In the genomic region with DNA sequence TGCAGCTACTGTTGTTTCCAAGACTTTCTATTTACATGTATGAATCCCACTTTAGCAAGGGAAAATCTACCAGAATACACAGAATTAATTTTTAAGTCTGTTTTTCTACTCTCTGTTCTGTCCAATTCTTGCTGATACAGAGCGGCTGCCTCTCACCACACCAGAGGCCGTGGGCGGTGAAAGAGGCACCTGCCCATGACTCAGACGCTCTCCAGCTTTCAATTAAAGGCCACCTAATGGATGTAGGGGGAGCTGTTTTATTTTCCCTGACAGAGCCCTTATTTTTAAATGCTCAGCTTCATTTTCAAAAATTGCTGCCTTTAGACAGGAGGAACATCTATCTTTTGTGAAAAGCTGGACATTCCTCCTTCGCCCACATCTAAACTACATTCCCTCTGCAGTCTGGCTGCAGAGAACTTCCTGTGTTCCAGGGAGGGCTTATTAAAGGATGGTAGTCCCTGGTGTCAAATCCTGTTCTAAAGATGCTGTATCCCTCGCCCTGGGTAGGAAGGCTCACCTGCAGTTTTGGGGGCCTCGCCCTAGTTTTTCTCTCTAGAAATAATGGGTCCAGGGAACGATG, we compare ENCODE assay signal across 12 mouse cellular contexts.
DNase-seq lines count a peak whose midpoint lies in the region; ATAC-seq and TF ChIP-seq lines count a peak whose summit lies in the region.
"Had no signal": no experiment of that assay in that cellular context is flagged by ENCODE, and none has a peak within 500 bp of the region (broad histone marks: within the 10 kb centered on the region; RNA-seq: fewer than 3 reads in every experiment).

No protein-coding gene starts in this region.

- TF ChIP-seq EP300 in lung, postnatal 0 days (IDR thresholded peaks at IDR 0.05), result no peak

- no peak overlapping the region for H3K4me2 ChIP-seq in lung, postnatal 0 days (replicated peaks; ENCODE audit: low read depth, low read length)
- H3K4me2 ChIP-seq: forebrain, embryonic 15.5 days had no signal

- H3K4me1 ChIP-seq in lung, postnatal 0 days (ENCODE audit: insufficient read depth, low read depth, low read length), result no peaks in the 10 kb centered on the region

- no peak for TF ChIP-seq CTCF in lung, postnatal 0 days (IDR thresholded peaks at IDR 0.05)

- ATAC-seq in lung, postnatal 0 days, result no peak
- ATAC-seq: forebrain, embryonic 15.5 days had no signal

- no peaks in the 10 kb centered on the region for H3K27me3 ChIP-seq in lung, postnatal 0 days (replicated peaks; ENCODE audit: insufficient read depth, low read length)
- H3K27me3 ChIP-seq: forebrain, embryonic 15.5 days had no signal

- H3K4me3 ChIP-seq in lung, postnatal 0 days (ENCODE audit: low read depth, low read length), result no peak overlapping the region
- H3K4me3 ChIP-seq: forebrain, embryonic 15.5 days had no signal

- no peak overlapping the region for H3K27ac ChIP-seq in lung, postnatal 0 days (ENCODE audit: low read length)
- H3K27ac ChIP-seq: forebrain, embryonic 15.5 days had no signal

- WGBS in lung, postnatal 0 days, result 73% methylated on average over 8 of the region's 8 CpGs

- intact Hi-C loops in gastrocnemius, postnatal 14 days (cut with DNase I; ENCODE audit: low total_unique reads), result no loop called here

- peak; percentile 9 for DNase-seq in gastrocnemius, postnatal 14 days
- no peak for DNase-seq in gastrocnemius, postnatal 10 days
- peak; percentile 16 for DNase-seq in lung, postnatal 0 days (ENCODE audit: low spot score)
- no peak for DNase-seq in lung, postnatal 36 days
- DNase-seq in brain, adult 2 months (ENCODE audit: low read depth, low spot score), result peak; percentile 80
- DNase-seq in right cerebral cortex, postnatal 36 days (ENCODE audit: low spot score in 2 of 2), result peak; percentile 30 to 43
- no peak for DNase-seq in adrenal gland, adult 2 months
- DNase-seq: heart, postnatal 36 days; kidney, postnatal 25 days; lung, adult 2 months; spleen, adult 18-20 months had no signal

- H3K36me3 ChIP-seq in lung, postnatal 0 days (ENCODE audit: insufficient read depth, low read length), result no peaks in the 10 kb centered on the region
- H3K36me3 ChIP-seq: forebrain, embryonic 15.5 days had no signal

- no peaks in the 10 kb centered on the region for H3K9me3 ChIP-seq in lung, postnatal 0 days (ENCODE audit: low read length)
- H3K9me3 ChIP-seq: forebrain, embryonic 15.5 days had no signal

- H3K9ac ChIP-seq in lung, postnatal 0 days (replicated peaks; ENCODE audit: low read depth), result no peak overlapping the region
- H3K9ac ChIP-seq: forebrain, embryonic 15.5 days had no signal

Comparison
In these comparisons a context has a peak if more than half of its experiments do, and no peak if none do; other contexts are left out.
1. DNase-seq: peak in gastrocnemius, postnatal 14 days (single experiment), lung, postnatal 0 days (single experiment), brain, adult 2 months (single experiment) and right cerebral cortex, postnatal 36 days (2 of 2); none in gastrocnemius, postnatal 10 days (single experiment), lung, postnatal 36 days (single experiment) and adrenal gland, adult 2 months (single experiment).